Mouse (Mus musculus) liver, embryonic 14.5 days (tissue): ENCODE results near the gene Ankrd12. TPM values are rescaled to one million over a fixed set of nuclear protein-coding genes. Genes with fewer than 3 reads are reported as not detected.

Source experiments
- ATAC-seq: fragments of 200-750 bp; cut with Nextera tagmentation; 2 replicates; pipeline ENCODE4 v1.8.0; 2017; ENCODE audit warnings: moderate number of reproducible peaks, mild to moderate bottlenecking, moderate library complexity; ENCODE audit not compliant: insufficient read depth
- DNase-seq, 3 experiments: peaks; one replicate each; pipeline ENCODE4 v3.0.0-alpha.2; 2012 to 2013; ENCODE audit warnings: low read depth in 3 of 3, low spot score in 3 of 3
- H3K27ac ChIP-seq: fragments of 300-500 bp; sonication (generic); 2 replicates; pipeline ENCODE4 v1.5.1; 2014; ENCODE audit warnings: moderate library complexity, mild to moderate bottlenecking, control low read depth, inconsistent platforms
- H3K27me3 ChIP-seq: fragments of 300-500 bp; sonication (generic); 2 replicates; pipeline ENCODE4 v1.6.1; 2014; ENCODE audit warnings: mild to moderate bottlenecking, low read length, moderate library complexity; ENCODE audit not compliant: control insufficient read depth, insufficient read depth
- H3K36me3 ChIP-seq: fragments of 300-500 bp; sonication (generic); replicated peaks from 2 replicates; pipeline ENCODE4 v1.6.1; 2014; ENCODE audit warnings: low read depth; ENCODE audit not compliant: control insufficient read depth, insufficient read depth
- H3K4me1 ChIP-seq, 2 experiments: fragments of 200-500 bp in 1 of 2; fragments of 300-500 bp in 1 of 2; sonication (generic) in 1 of 2; replicated peaks; 2 replicates each; pipeline ENCODE4 v1.6.1; 2012 to 2014; ENCODE audit warnings: antibody characterized with exemption in 1 of 2, inconsistent platforms in 1 of 2, low read length in 1 of 2; ENCODE audit not compliant: control insufficient read depth in 2 of 2, insufficient read depth in 2 of 2
- H3K4me2 ChIP-seq: fragments of 300-500 bp; sonication (generic); 2 replicates; pipeline ENCODE4 v1.6.1; 2014; ENCODE audit warnings: low read depth, mild to moderate bottlenecking, control low read depth, moderate library complexity
- H3K4me3 ChIP-seq, 2 experiments: fragments of 200-500 bp in 1 of 2; fragments of 300-500 bp in 1 of 2; sonication (generic) in 1 of 2; 2 replicates each; pipeline ENCODE4 v1.5.1; 2012 to 2014; ENCODE audit warnings: low read depth in 2 of 2, low read length in 2 of 2, mild to moderate bottlenecking in 2 of 2, control low read depth in 1 of 2, inconsistent platforms in 1 of 2, moderate library complexity in 1 of 2; ENCODE audit not compliant: insufficient read depth in 1 of 2
- H3K9ac ChIP-seq: fragments of 300-500 bp; sonication (generic); replicated peaks from 2 replicates; pipeline ENCODE4 v1.6.1; 2014; ENCODE audit warnings: mild to moderate bottlenecking, control low read depth, moderate library complexity
- H3K9me3 ChIP-seq: fragments of 300-500 bp; sonication (generic); 2 replicates; pipeline ENCODE4 v1.6.1; 2016; ENCODE audit warnings: low read length, mixed read lengths; ENCODE audit not compliant: control insufficient read depth
- CTCF ChIP-seq: IDR thresholded peaks from 2 replicates; pipeline ENCODE4 v1.5.1; 2016; ENCODE audit warnings: antibody characterized with exemption, low read depth, control low read depth
- EP300 ChIP-seq: IDR thresholded peaks from 2 replicates; pipeline ENCODE4 v1.6.1; 2016; ENCODE audit warnings: antibody characterized with exemption, low read depth
- WGBS: fragments of 180-500 bp; shearing (Covaris S2); extraction: QIAGEN DNeasy Blood & Tissue Kit; methylation state at CpG from one replicate; pipeline ENCODE4 v1.1.7; 2014; ENCODE audit not compliant: insufficient replicate concordance; 5-methylcytosine and 5-hydroxymethylcytosine counted together
- polyA plus RNA-seq, 2 experiments: library from polyadenylated mRNA; depleted of rRNA in 1 of 2; stranded (reverse) in 1 of 2; unstranded in 1 of 2; fragments of >200 nt; fragmentation: Nextera tagmentation in 1 of 2; extraction: Ambion mirVana in 1 of 2; gene quantifications; 2 replicates each; pipeline versions ENCODE4 v1.2.1 to v1.2.3; 2012 to 2014

Ankrd12 gene
- polyA plus RNA-seq, 2 experiments: 2.7 to 6.2 TPM

DNA sequence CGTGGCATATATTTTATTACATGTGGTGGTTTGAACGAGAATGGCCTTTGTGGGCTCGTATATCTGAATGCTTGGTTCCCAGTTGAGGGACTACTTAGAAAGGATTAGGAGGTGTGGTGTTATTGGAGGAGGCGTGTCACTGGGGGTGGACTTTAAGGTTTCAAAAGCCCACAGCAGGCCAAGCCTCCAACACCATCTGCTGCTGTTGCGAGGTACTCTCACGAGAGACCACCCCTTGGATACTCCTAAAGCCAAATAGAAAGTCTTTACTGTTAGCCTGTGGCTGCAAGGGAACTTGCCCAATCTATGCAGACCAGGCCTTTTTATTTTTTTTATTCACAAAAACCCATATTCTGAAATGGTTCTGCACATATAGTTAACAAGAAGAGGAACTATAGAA is 154.9 kb downstream of the Ankrd12 start:
- no peak for DNase-seq
- peaks cover 3 to 8% of the 10 kb centered on the region in 2 experiments; a peak in 3 of 4 replicates for H3K4me1 ChIP-seq
- ATAC-seq: no peak
- no peak for TF ChIP-seq CTCF
- TF ChIP-seq EP300: no peak
- no peaks in the 10 kb centered on the region for H3K36me3 ChIP-seq
- H3K27me3 ChIP-seq: no peaks in the 10 kb centered on the region
- H3K4me3 ChIP-seq: no peak overlapping the region
- H3K4me2 ChIP-seq: no peak overlapping the region
- H3K9me3 ChIP-seq: no peaks in the 10 kb centered on the region
- no peak overlapping the region for H3K27ac ChIP-seq
- WGBS: 75% methylated on average over 6 of the region's 6 CpGs
- H3K9ac ChIP-seq: no peak overlapping the region

DNA sequence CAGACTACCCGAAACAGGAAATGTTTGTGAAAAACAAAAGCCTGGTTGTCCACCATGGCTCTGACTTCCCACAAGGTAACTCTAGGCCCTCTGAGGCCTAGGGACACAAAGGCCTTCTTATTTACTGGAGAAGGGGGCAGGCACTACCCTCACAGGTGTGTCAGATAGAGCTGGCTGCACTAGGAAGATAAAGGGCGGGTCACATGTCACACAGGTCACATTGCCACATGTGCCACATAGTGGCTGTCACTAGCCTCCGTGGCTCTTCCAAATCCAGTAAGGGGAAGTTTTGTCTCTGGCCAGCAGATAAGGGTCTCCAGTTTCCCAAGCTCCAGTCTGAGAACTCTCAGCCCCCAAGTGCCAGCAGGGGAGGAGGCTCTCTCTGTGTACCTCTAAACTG is 157.7 kb downstream of the Ankrd12 start:
- 16% methylated on average over 3 of the region's 3 CpGs for WGBS
- Histone ChIP-seq H3K4me3 (no peak overlapping the region), H3K27ac (no peak overlapping the region), H3K4me1 (peaks cover 3 to 8% of the 10 kb centered on the region in 2 experiments; a peak in 3 of 4 replicates), H3K36me3 (no peaks in the 10 kb centered on the region), H3K9ac (no peak overlapping the region), H3K27me3 (no peaks in the 10 kb centered on the region), H3K9me3 (no peaks in the 10 kb centered on the region), H3K4me2 (no peak overlapping the region)
- ATAC-seq (peak; percentile 85), DNase-seq (peak; percentile 44 to 59 (median 47))
- TF ChIP-seq CTCF (no peak), EP300 (peak; percentile 48)

DNA sequence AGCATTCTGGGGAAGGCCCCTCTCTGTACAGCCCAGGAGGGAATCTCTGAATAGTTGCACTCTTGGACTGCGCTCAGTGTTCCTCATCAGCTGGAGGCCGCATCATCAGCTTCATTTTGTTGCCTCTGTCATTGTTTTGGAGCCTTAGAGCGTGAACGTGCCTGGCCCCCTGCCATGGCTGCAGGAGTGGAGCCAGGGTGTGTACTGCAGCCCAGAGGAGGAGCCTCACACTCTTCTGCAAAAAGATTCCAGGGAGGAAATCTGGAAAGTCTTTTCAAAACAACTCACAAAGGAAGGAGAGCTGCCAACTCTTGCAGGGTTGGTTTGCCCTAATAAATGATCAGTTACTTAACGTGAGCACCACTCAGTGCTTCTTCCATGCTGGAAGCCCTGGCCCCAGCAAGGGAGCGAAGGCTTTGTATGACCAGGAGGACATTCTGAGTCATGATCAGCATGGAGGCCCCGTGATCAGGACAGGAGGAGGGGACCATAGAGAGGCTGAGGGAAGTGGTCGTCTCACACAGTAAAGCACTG is 160.7 kb downstream of the Ankrd12 start:
- DNase-seq (no peak), ATAC-seq (no peak)
- Histone ChIP-seq H3K9ac (no peak overlapping the region), H3K4me1 (peaks cover 3 to 8% of the 10 kb centered on the region in 2 experiments; a peak in 3 of 4 replicates), H3K27ac (no peak overlapping the region), H3K36me3 (no peaks in the 10 kb centered on the region), H3K4me2 (no peak overlapping the region), H3K27me3 (no peaks in the 10 kb centered on the region), H3K9me3 (no peaks in the 10 kb centered on the region), H3K4me3 (no peak overlapping the region)
- WGBS: 65% methylated on average over 8 of the region's 8 CpGs
- TF ChIP-seq EP300: no peak
- no peak for TF ChIP-seq CTCF

Other genes starting within 250 kb of the Ankrd12 start
- 11.0 and 15.7 TPM in 2 replicates for gene Ralbp1, start 191.3 kb downstream of the Ankrd12 start, polyA plus RNA-seq (2012; rRNA removed)
- 36.0 and 38.1 TPM in 2 replicates for gene Ralbp1, start 191.3 kb downstream of the Ankrd12 start, polyA plus RNA-seq (2014; fragmentation: Nextera tagmentation; extraction: Ambion mirVana)
- 7.7 and 8.1 TPM in 2 replicates for gene Twsg1, start 125.9 kb downstream of the Ankrd12 start, polyA plus RNA-seq (2012; rRNA removed)
- 16.1 and 18.3 TPM in 2 replicates for gene Twsg1, start 125.9 kb downstream of the Ankrd12 start, polyA plus RNA-seq (2014; fragmentation: Nextera tagmentation; extraction: Ambion mirVana)
- 28.6 and 54.6 TPM in 2 replicates for gene Ndufv2, start 24.5 kb upstream of the Ankrd12 start, polyA plus RNA-seq (2012; rRNA removed)
- gene Ndufv2, start 24.5 kb upstream of the Ankrd12 start, polyA plus RNA-seq (2014; fragmentation: Nextera tagmentation; extraction: Ambion mirVana): 268 and 273 TPM in 2 replicates
- gene Washc1, start 34.5 kb upstream of the Ankrd12 start, polyA plus RNA-seq (2012; rRNA removed): 9.9 and 12.0 TPM in 2 replicates
- 12.9 and 16.7 TPM in 2 replicates for gene Washc1, start 34.5 kb upstream of the Ankrd12 start, polyA plus RNA-seq (2014; fragmentation: Nextera tagmentation; extraction: Ambion mirVana)
- gene Ddx11, start 46.4 kb upstream of the Ankrd12 start, polyA plus RNA-seq (2012; rRNA removed): 5.0 and 7.0 TPM in 2 replicates
- 4.7 and 6.3 TPM in 2 replicates for gene Ddx11, start 46.4 kb upstream of the Ankrd12 start, polyA plus RNA-seq (2014; fragmentation: Nextera tagmentation; extraction: Ambion mirVana)